Mouse (Mus musculus): Measurements from ENCODE around the gene Smarcc1. TPM values are rescaled to one million over a fixed set of nuclear protein-coding genes. Genes with fewer than 3 reads are reported as not detected.
A peak's percentile ranks its signal among the peaks of the same experiment; 100 is the strongest.

Gene Smarcc1
- polyA plus RNA-seq, 1 experiment from 2014 or later = 250 TPM

DNA sequence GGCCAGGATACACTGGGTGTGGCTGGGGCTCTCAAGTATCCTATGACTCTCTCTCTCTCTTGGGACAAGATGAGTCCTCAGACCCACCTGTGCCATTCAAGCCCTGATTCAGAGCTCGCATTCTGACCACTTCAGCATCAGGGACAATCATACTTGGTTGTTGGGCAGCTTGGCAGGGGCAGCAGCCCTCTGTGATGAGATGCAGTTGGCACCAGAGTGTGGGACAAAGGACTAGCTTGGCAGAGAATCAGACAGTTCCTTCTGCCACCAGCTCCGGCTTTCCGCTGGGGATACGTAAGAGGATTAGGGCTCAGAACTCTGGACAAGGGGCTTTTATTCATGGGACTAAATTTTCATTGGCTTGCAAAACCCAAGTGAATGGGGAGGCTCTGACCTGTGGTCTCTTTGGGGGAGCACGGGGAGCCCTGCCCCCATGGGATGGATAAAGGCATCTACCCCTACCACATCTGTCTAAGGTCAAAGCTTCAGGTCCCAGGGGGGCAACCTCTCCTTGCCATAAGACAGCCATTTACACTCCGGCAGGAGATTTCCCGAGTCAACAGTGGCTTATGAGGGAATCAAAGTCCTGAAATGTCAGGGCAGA is 169.9 kb downstream of the Smarcc1 start:
- Histone ChIP-seq H3K4me1 (replicated peaks) (no peaks in the 10 kb centered on the region), H3K9me3 (no peaks in the 10 kb centered on the region), H3K4me3 (replicated peaks) (no peak overlapping the region), H3K9ac (replicated peaks) (no peak overlapping the region), H3K27me3 (no peaks in the 10 kb centered on the region), H3K36me3 (no peaks in the 10 kb centered on the region), H3K27ac (no peak overlapping the region), H3K4me2 (no peak overlapping the region)
- 72% methylated on average over 7 of the region's 7 CpGs for WGBS
- no peak for ATAC-seq (ENCODE audit: insufficient number of reproducible peaks, insufficient read depth, low FRiP score, low TSS enrichment, low read depth)

Small RNA genes within 50 kb of the gene (microRNA-seq; reads per million reads assigned to microRNA genes)
- 165 reads per million, percentile 58 among the genes with 10 or more reads in this experiment for gene Mir6236

Other genes starting within 250 kb of the Smarcc1 start
- gene Cdc25a, start 242.1 kb upstream of the Smarcc1 start, polyA plus RNA-seq (2016; fragmentation: Nextera tagmentation; extraction: Ambion mirVana) = 49.5 and 55.5 TPM in 2 replicates
- 45.1 and 50.2 TPM in 2 replicates for gene Map4, start 186.2 kb upstream of the Smarcc1 start, polyA plus RNA-seq (2016; fragmentation: Nextera tagmentation; extraction: Ambion mirVana)
- 202 and 207 TPM in 2 replicates for gene Dhx30, start 122 bp downstream of the Smarcc1 start, polyA plus RNA-seq (2016; fragmentation: Nextera tagmentation; extraction: Ambion mirVana)
- 0.76 and 1.4 TPM in 2 replicates for gene Cspg5, start 126.1 kb downstream of the Smarcc1 start, polyA plus RNA-seq (2016; fragmentation: Nextera tagmentation; extraction: Ambion mirVana)
- 37.2 and 40.9 TPM in 2 replicates for gene Elp6, start 187.5 kb downstream of the Smarcc1 start, polyA plus RNA-seq (2016; fragmentation: Nextera tagmentation; extraction: Ambion mirVana)
- 38.4 and 42.0 TPM in 2 replicates for gene Scap, start 215.6 kb downstream of the Smarcc1 start, polyA plus RNA-seq (2016; fragmentation: Nextera tagmentation; extraction: Ambion mirVana)